Mouse (Mus musculus): ENCODE data around the gene Itgb3bp. TPM values are rescaled to one million over a fixed set of nuclear protein-coding genes. Genes with fewer than 3 reads are reported as not detected.

Gene Itgb3bp
- polyA plus RNA-seq, 1 experiment from 2014 or later: 49.4 TPM

Other genes with a start within 250 kb of the Itgb3bp start
- 23.2 and 23.9 TPM in 2 replicates for gene Alg6, start 214.1 kb downstream of the Itgb3bp start, polyA plus RNA-seq (2016; fragmentation: Nextera tagmentation; extraction: Ambion mirVana)
- 21.8 and 26.6 TPM in 2 replicates for gene Efcab7, start 100.6 kb downstream of the Itgb3bp start, polyA plus RNA-seq (2016; fragmentation: Nextera tagmentation; extraction: Ambion mirVana)
- gene Pgm1, start 399 bp downstream of the Itgb3bp start, polyA plus RNA-seq (2016; fragmentation: Nextera tagmentation; extraction: Ambion mirVana): 42.2 and 43.5 TPM in 2 replicates
- 22.4 and 24.3 TPM in 2 replicates for gene Ror1, start 166.0 kb upstream of the Itgb3bp start, polyA plus RNA-seq (2016; fragmentation: Nextera tagmentation; extraction: Ambion mirVana)

All from embryonic facial prominence, embryonic 12.5 days (tissue).